Mouse (Mus musculus) cerebellum, adult 2 months (tissue): ENCODE data around the gene Slc51a. TPM values are rescaled to one million over a fixed set of nuclear protein-coding genes. Genes with fewer than 3 reads are reported as not detected.
"Not testable (repeated sequence)": the region's sequence is repeated elsewhere in the genome, so short reads cannot be mapped to it uniquely, and the experiment has no call there.

Experiments used
- DNase-seq, 2 experiments: peaks; one replicate each; pipeline ENCODE4 v3.0.0; 2021
- H3K27ac ChIP-seq: fragments of 200-500 bp; 2 replicates; pipeline ENCODE4 v1.5.1; 2012; ENCODE audit warnings: low read length, control low read depth, inconsistent platforms; ENCODE audit not compliant: insufficient read depth
- H3K27me3 ChIP-seq: fragments of 200-500 bp; 2 replicates; pipeline ENCODE4 v1.6.1; 2012; ENCODE audit warnings: inconsistent platforms, mild to moderate bottlenecking, low read length, moderate library complexity; ENCODE audit not compliant: control insufficient read depth, insufficient read depth
- H3K4me1 ChIP-seq: fragments of 200-500 bp; 2 replicates; pipeline ENCODE4 v1.6.1; 2011; ENCODE audit warnings: low read length; ENCODE audit not compliant: control insufficient read depth, insufficient read depth
- H3K4me3 ChIP-seq: fragments of 200-500 bp; replicated peaks from 2 replicates; pipeline ENCODE3; 2011; ENCODE audit warnings: mild to moderate bottlenecking, low read depth, low read length, control low read depth; ENCODE audit not compliant: insufficient read depth
- CTCF ChIP-seq: fragments of 200-500 bp; IDR thresholded peaks from 2 replicates; pipeline ENCODE4 v1.5.1; 2011; ENCODE audit warnings: low read depth, mild to moderate bottlenecking, control low read depth, low read length, moderate library complexity, borderline replicate concordance; ENCODE audit not compliant: insufficient read depth
- POLR2A ChIP-seq: fragments of 200-500 bp; IDR thresholded peaks from 2 replicates; pipeline ENCODE4 v1.6.1; 2011; ENCODE audit warnings: low read length, control low read depth, borderline replicate concordance; ENCODE audit not compliant: insufficient read depth
- WGBS: fragments of 180-500 bp; shearing (Covaris S2); methylation state at CpG from one replicate; pipeline ENCODE4 v1.1.7; 2018; 5-methylcytosine and 5-hydroxymethylcytosine counted together
- polyA plus RNA-seq: library from polyadenylated mRNA; depleted of rRNA; stranded (reverse); fragments of >200 nt; gene quantifications from 2 replicates; pipeline ENCODE4 v1.2.3, GENCODE M21; 2012

Slc51a gene
- polyA plus RNA-seq, 1 experiment: 0.05 TPM

- DNase-seq: no peak
- Histone ChIP-seq H3K27me3 (no peaks in the 10 kb centered on the region), H3K27ac (no peak overlapping the region), H3K4me1 (peaks cover 6% of the 10 kb centered on the region; the same call in 1 of the 2 replicates), H3K4me3 (no peak overlapping the region)
- TF ChIP-seq CTCF: no peak
- no peak for TF ChIP-seq POLR2A
- WGBS: 100% methylated on average over 1 of the region's 1 CpGs
Measured at GRCm38 (mm10) chr16:32445558-32445957, 42.1 kb downstream of the Slc51a start.

GRCm38 (mm10) chr16:32444615-32445014 lies 43.1 kb downstream of the Slc51a start:
- H3K27ac ChIP-seq, H3K4me1 ChIP-seq, H3K4me3 ChIP-seq, DNase-seq, H3K27me3 ChIP-seq: not testable (repeated sequence)
- WGBS: 96% methylated on average over 3 of the region's 3 CpGs

- Histone ChIP-seq H3K27me3 (no peaks in the 10 kb centered on the region), H3K27ac (no peak overlapping the region), H3K4me1 (no peaks in the 10 kb centered on the region), H3K4me3 (no peak overlapping the region)
- TF ChIP-seq POLR2A: no peak
- no peak for TF ChIP-seq CTCF
- WGBS: 59% methylated on average over 3 of the region's 3 CpGs
- DNase-seq: no peak
Measured at GRCm38 (mm10) chr16:32441432-32441831, 46.2 kb downstream of the Slc51a start.

- Histone ChIP-seq H3K27ac (no peak overlapping the region), H3K4me3 (no peak overlapping the region), H3K4me1 (no peaks in the 10 kb centered on the region), H3K27me3 (no peaks in the 10 kb centered on the region)
- DNase-seq: no peak
- TF ChIP-seq CTCF (no peak), POLR2A (no peak)
- WGBS: 93% methylated on average over 1 of the region's 1 CpGs
Measured at GRCm38 (mm10) chr16:32437266-32437665, 50.4 kb downstream of the Slc51a start.

GRCm38 (mm10) chr16:32436657-32437056 lies 51.0 kb downstream of the Slc51a start:
- DNase-seq: no peak
- Histone ChIP-seq H3K27me3 (no peaks in the 10 kb centered on the region), H3K27ac (no peak overlapping the region), H3K4me1 (no peaks in the 10 kb centered on the region), H3K4me3 (no peak overlapping the region)
- TF ChIP-seq CTCF (no peak), POLR2A (no peak)
- WGBS: 74% methylated on average over 1 of the region's 1 CpGs

- DNase-seq: no peak
- Histone ChIP-seq H3K27me3 (no peaks in the 10 kb centered on the region), H3K4me3 (no peak overlapping the region), H3K27ac (no peak overlapping the region), H3K4me1 (no peaks in the 10 kb centered on the region; the same call in 1 of the 2 replicates)
- TF ChIP-seq POLR2A: no peak
- no peak for TF ChIP-seq CTCF
Measured at GRCm38 (mm10) chr16:32434691-32435090, 53.0 kb downstream of the Slc51a start.

- H3K4me3 ChIP-seq: no peak overlapping the region
- TF ChIP-seq CTCF (no peak), POLR2A (no peak)
- DNase-seq: no peak
Measured at GRCm38 (mm10) chr16:32434066-32434465, 53.6 kb downstream of the Slc51a start.

GRCm38 (mm10) chr16:32433138-32433537 lies 54.5 kb downstream of the Slc51a start:
- H3K27me3 ChIP-seq: no peaks in the 10 kb centered on the region
- no peak overlapping the region for H3K4me3 ChIP-seq
- no peak overlapping the region for H3K27ac ChIP-seq
- no peak for DNase-seq
- TF ChIP-seq POLR2A: no peak
- TF ChIP-seq CTCF: no peak
- WGBS: 77% methylated on average over 2 of the region's 2 CpGs
- no peaks in the 10 kb centered on the region; the same call in 1 of the 2 replicates for H3K4me1 ChIP-seq

More at GRCm38 (mm10) chr16:32434066-32434465, 53.6 kb downstream of the Slc51a start:
- WGBS: 16% methylated on average over 6 of the region's 6 CpGs
- no peak overlapping the region for H3K27ac ChIP-seq
- no peaks in the 10 kb centered on the region for H3K27me3 ChIP-seq
- no peaks in the 10 kb centered on the region; the same call in 1 of the 2 replicates for H3K4me1 ChIP-seq

- Histone ChIP-seq H3K4me3 (peak overlapping the region; percentile 16), H3K4me1 (no peaks in the 10 kb centered on the region; the same call in 1 of the 2 replicates), H3K27me3 (no peaks in the 10 kb centered on the region), H3K27ac (no peak overlapping the region)
- WGBS: 86% methylated on average over 1 of the region's 1 CpGs
- no peak for TF ChIP-seq CTCF
- TF ChIP-seq POLR2A: no peak
- DNase-seq: no peak
Measured at GRCm38 (mm10) chr16:32431926-32432325, 55.8 kb downstream of the Slc51a start.
